Mouse (Mus musculus) megakaryocyte, embryonic 14.5 days (primary cell): ENCODE measurements around the gene Haao. TPM values are rescaled to one million over a fixed set of nuclear protein-coding genes. Genes with fewer than 3 reads are reported as not detected.

ENCODE experiments used
- H3K27me3 ChIP-seq: replicated peaks from 2 replicates; pipeline ENCODE3; 2012; ENCODE audit warnings: inconsistent platforms
- H3K36me3 ChIP-seq: replicated peaks from 2 replicates; pipeline ENCODE3; 2012; ENCODE audit warnings: low read length, inconsistent platforms, mixed read lengths
- H3K4me1 ChIP-seq: 2 replicates; pipeline ENCODE4 v1.6.1; 2012; ENCODE audit warnings: inconsistent platforms
- H3K4me3 ChIP-seq: replicated peaks from 2 replicates; pipeline ENCODE3; 2012; ENCODE audit warnings: moderate library complexity, mild to moderate bottlenecking, inconsistent platforms
- H3K9me3 ChIP-seq: 2 replicates; pipeline ENCODE4 v1.6.1; 2012; ENCODE audit warnings: inconsistent platforms
- FLI1 ChIP-seq: IDR thresholded peaks from 2 replicates; pipeline ENCODE4 v1.6.1; 2012; ENCODE audit warnings: low read length, inconsistent platforms, mixed read lengths
- GATA1 ChIP-seq: IDR thresholded peaks from 3 replicates; pipeline ENCODE4 v1.6.1; 2012; ENCODE audit warnings: mixed read lengths, low read length, inconsistent platforms, borderline replicate concordance
- polyA plus RNA-seq: library from polyadenylated mRNA; stranded (reverse); fragments of >175 nt; gene quantifications from 2 replicates; pipeline ENCODE4 v1.2.3, GENCODE M21; 2012; ENCODE audit warnings: low replicate concordance; ENCODE audit not compliant: insufficient read depth

Haao gene
- polyA plus RNA-seq: 1.9 TPM in 1 of 2 replicates, not detected in the other

- H3K27me3 ChIP-seq: peaks cover 13% of the 10 kb centered on the region
- H3K4me1 ChIP-seq: peaks cover 46% of the 10 kb centered on the region
- peak within 1 kb of the TSS; percentile 66 for H3K4me3 ChIP-seq
- no peaks in the 10 kb centered on the region for H3K36me3 ChIP-seq
- no peak for TF ChIP-seq FLI1
- no peak for TF ChIP-seq GATA1
- no peaks in the 10 kb centered on the region for H3K9me3 ChIP-seq
These were observed at the start of gene Haao for GRCm38 (mm10) chr17:83847815-83848214. Gene Haao (minus strand): TSS chr17:83847963.

GRCm38 (mm10) chr17:83897361-83897799 is 49.6 kb upstream of the Haao start:
- Histone ChIP-seq H3K27me3 (peaks cover 39% of the 10 kb centered on the region), H3K4me1 (peaks cover 44% of the 10 kb centered on the region), H3K36me3 (no peaks in the 10 kb centered on the region), H3K4me3 (no peak overlapping the region), H3K9me3 (no peaks in the 10 kb centered on the region)
- TF ChIP-seq GATA1: no peak
- no peak for TF ChIP-seq FLI1

DNA sequence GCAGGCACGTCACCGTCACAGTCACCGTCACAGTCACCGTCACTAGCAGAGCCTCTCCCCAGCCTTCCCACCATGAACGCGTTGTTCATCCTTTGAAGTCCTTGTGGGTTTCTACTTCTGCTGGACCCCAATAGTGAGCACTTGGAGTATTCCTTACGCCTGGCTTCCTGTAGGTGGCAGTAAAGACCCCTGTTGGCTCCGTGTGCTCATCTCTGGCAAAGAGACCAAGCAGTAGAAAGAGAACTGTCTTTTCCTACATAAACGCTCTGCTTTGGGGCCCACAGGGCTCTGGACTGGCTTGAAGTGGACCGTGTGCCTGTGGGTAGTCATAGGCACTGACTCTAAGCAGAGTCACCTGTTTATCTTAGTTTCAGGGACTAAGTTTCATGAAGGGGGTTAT is 49.0 kb upstream of the Haao start:
- Histone ChIP-seq H3K9me3 (no peaks in the 10 kb centered on the region), H3K4me3 (no peak overlapping the region), H3K27me3 (peaks cover 33% of the 10 kb centered on the region), H3K36me3 (no peaks in the 10 kb centered on the region), H3K4me1 (peaks cover 38% of the 10 kb centered on the region)
- TF ChIP-seq FLI1 (no peak), GATA1 (no peak)

DNA sequence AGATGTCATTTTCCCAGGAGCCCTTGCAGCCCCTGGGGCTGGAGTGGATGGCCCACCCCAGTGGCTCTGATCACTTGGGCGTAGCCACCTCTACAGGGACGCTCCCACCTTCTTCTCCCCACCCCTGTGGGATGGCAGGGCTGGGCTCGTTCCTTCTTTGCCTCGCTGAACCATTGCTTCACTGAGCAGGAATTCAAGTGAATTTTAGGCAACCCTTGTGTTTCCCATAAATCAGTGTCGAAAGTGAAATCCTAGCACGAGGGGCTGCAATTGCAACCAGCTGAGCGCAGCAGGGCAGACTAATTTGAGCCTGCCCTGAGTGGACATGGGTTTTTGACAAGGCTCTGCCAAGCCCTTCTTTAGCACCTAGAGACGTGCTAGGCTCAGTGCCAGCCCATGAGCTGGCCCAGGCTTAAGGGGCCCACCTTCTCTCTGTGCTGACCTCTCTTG is 47.6 kb upstream of the Haao start:
- H3K4me3 ChIP-seq: no peak overlapping the region

DNA sequence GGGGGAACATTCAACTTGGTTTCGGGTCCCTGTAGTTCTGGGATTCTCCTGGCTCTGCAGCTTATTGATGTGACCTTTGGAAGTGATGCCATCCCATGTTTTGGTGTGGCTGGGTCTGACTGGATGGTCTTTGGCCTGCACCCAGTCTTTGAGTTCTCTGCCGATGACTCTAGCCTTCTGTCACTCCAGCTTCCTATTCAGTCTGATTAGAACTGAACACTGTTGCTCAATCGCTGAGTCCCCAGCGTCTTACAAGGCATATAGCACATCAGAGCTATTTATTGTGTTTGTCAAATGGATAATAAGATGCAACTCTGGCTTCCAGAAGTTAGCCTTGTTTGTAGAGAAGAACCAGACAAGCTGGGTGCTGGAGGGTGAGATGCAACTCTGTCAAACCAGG is 45.4 kb upstream of the Haao start:
- H3K4me1 ChIP-seq: peaks cover 35% of the 10 kb centered on the region

More for the DNA sequence above, 47.6 kb upstream of the Haao start:
- TF ChIP-seq GATA1 (no peak), FLI1 (no peak)
- Histone ChIP-seq H3K27me3 (peaks cover 31% of the 10 kb centered on the region), H3K4me1 (peaks cover 40% of the 10 kb centered on the region), H3K9me3 (no peaks in the 10 kb centered on the region), H3K36me3 (no peaks in the 10 kb centered on the region)

DNA sequence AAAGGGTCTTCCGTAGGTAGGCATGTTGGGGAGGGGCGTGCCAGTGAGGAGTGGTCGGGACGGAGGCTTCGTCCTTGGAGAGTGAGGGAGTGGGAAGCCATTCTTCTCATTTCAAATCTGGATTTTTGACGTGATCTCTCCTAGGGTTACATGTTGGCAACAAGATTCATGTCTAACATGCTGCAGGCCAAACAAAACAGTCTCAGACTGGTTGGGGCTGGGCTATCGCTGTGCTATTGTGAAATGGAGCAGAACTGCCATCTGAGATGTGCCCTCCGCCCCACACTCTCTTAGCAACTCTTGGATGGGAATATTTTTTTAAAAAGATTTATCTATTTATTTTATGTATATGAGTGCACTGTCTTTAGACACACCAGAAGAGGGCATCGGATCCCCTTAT is 44.1 kb upstream of the Haao start:
- no peak for TF ChIP-seq GATA1
- TF ChIP-seq FLI1: no peak
- H3K4me1 ChIP-seq: peaks cover 22% of the 10 kb centered on the region
- H3K4me3 ChIP-seq: no peak overlapping the region
- no peaks in the 10 kb centered on the region for H3K9me3 ChIP-seq
- no peaks in the 10 kb centered on the region for H3K36me3 ChIP-seq
- H3K27me3 ChIP-seq: peaks cover 30% of the 10 kb centered on the region

More for the DNA sequence above, 45.4 kb upstream of the Haao start:
- TF ChIP-seq FLI1 (no peak), GATA1 (no peak)
- Histone ChIP-seq H3K4me3 (no peak overlapping the region), H3K36me3 (no peaks in the 10 kb centered on the region), H3K9me3 (no peaks in the 10 kb centered on the region), H3K27me3 (peaks cover 24% of the 10 kb centered on the region)

DNA sequence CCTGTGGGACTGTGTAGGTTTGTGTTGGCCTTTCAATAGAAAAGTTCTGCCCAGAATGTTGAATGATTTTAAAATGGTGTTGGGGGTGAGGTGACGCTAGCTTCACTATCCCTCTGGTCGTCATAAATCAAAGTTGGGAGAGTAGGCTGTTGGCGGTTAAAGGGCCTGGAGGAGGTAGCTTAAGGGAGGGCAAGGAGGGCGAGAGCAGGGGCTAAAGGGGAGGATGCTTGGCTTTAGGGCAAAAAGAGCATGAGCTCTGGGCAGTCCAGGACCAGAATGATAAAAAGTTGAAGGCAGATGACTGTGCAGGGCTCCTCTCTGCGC is 42.6 kb upstream of the Haao start:
- Histone ChIP-seq H3K9me3 (no peaks in the 10 kb centered on the region), H3K4me3 (no peak overlapping the region), H3K4me1 (peaks cover 18% of the 10 kb centered on the region), H3K36me3 (no peaks in the 10 kb centered on the region), H3K27me3 (peaks cover 30% of the 10 kb centered on the region)
- TF ChIP-seq GATA1 (no peak), FLI1 (no peak)

- Histone ChIP-seq H3K4me1 (peaks cover 18% of the 10 kb centered on the region), H3K9me3 (no peaks in the 10 kb centered on the region), H3K36me3 (no peaks in the 10 kb centered on the region), H3K4me3 (no peak overlapping the region), H3K27me3 (peaks cover 28% of the 10 kb centered on the region)
- no peak for TF ChIP-seq FLI1
- TF ChIP-seq GATA1: no peak
These were observed 42.1 kb upstream of the Haao start for GRCm38 (mm10) chr17:83889691-83890372.

- Histone ChIP-seq H3K27me3 (peaks cover 28% of the 10 kb centered on the region), H3K36me3 (no peaks in the 10 kb centered on the region), H3K4me1 (peaks cover 18% of the 10 kb centered on the region), H3K4me3 (no peak overlapping the region), H3K9me3 (no peaks in the 10 kb centered on the region)
- TF ChIP-seq FLI1 (no peak), GATA1 (no peak)
These were observed 41.5 kb upstream of the Haao start for GRCm38 (mm10) chr17:83889329-83889690.

GRCm38 (mm10) chr17:83887241-83887640 is 39.5 kb upstream of the Haao start:
- Histone ChIP-seq H3K27me3 (peaks cover 28% of the 10 kb centered on the region), H3K4me1 (peaks cover 11% of the 10 kb centered on the region), H3K9me3 (peaks cover 4% of the 10 kb centered on the region; the same call in 1 of the 2 replicates), H3K4me3 (no peak overlapping the region), H3K36me3 (no peaks in the 10 kb centered on the region)
- TF ChIP-seq GATA1: no peak
- TF ChIP-seq FLI1: no peak
